Mouse (Mus musculus): ENCODE measurements around the gene Prl2b1.

DNA sequence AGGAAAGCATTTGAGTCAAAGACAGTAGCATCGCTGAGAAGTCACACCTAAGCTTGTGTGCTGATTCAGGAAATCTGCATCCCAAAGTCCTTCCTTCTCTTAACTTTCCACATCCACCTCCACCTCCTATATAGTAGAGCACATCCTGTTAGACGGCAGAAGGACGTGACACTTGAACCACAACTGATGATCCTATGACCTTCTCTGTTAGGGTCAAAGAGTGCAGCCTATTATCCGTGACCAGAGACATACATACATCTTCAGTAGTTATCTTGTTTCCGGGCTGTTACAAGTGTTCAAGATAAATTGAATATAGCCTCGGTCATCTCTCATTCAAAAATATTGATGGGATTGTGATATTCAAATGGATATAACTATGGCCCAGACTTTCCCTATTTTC is at the start of gene Prl2b1:
- TF ChIP-seq EP300 (IDR thresholded peaks at IDR 0.05; ENCODE audit: low read depth) (no peak), CTCF (IDR thresholded peaks at IDR 0.05; ENCODE audit: low read depth) (no peak)
